Mouse (Mus musculus): Measurements from ENCODE around the gene Adgrd1.

Gene Adgrd1

GRCm38 (mm10) chr5:129208279-129208678, 111.7 kb downstream of the Adgrd1 start:
- no peak for DNase-seq (ENCODE audit: low spot score)

GRCm38 (mm10) chr5:129208845-129209244, 112.3 kb downstream of the Adgrd1 start:
- DNase-seq (ENCODE audit: low spot score) = no peak

GRCm38 (mm10) chr5:129211385-129212031, 115.0 kb downstream of the Adgrd1 start:
- no peak for DNase-seq (ENCODE audit: low spot score)

- DNase-seq (ENCODE audit: low spot score) = no peak
Measured at GRCm38 (mm10) chr5:129214023-129214422, 117.5 kb downstream of the Adgrd1 start.

GRCm38 (mm10) chr5:129216001-129216400, 119.5 kb downstream of the Adgrd1 start:
- no peak for DNase-seq (ENCODE audit: low spot score)

GRCm38 (mm10) chr5:129217481-129218221, 121.1 kb downstream of the Adgrd1 start:
- no peak for DNase-seq (ENCODE audit: low spot score)

GRCm38 (mm10) chr5:129218222-129218505, 121.6 kb downstream of the Adgrd1 start:
- no peak for DNase-seq (ENCODE audit: low spot score)

- DNase-seq (ENCODE audit: low spot score) = no peak
Measured at GRCm38 (mm10) chr5:129218537-129218981, 122.0 kb downstream of the Adgrd1 start.

GRCm38 (mm10) chr5:129219178-129219760, 122.7 kb downstream of the Adgrd1 start:
- DNase-seq (ENCODE audit: low spot score) = no peak

GRCm38 (mm10) chr5:129225810-129226450, 129.4 kb downstream of the Adgrd1 start:
- no peak for DNase-seq (ENCODE audit: low spot score)

GRCm38 (mm10) chr5:129228171-129228570, 131.6 kb downstream of the Adgrd1 start:
- no peak for DNase-seq (ENCODE audit: low spot score)

- DNase-seq (ENCODE audit: low spot score) = no peak
Measured at GRCm38 (mm10) chr5:129233301-129233700, 136.8 kb downstream of the Adgrd1 start.

GRCm38 (mm10) chr5:129233881-129234432, 137.4 kb downstream of the Adgrd1 start:
- no peak for DNase-seq (ENCODE audit: low spot score)

- DNase-seq (ENCODE audit: low spot score) = no peak
Measured at GRCm38 (mm10) chr5:129236366-129236765, 139.8 kb downstream of the Adgrd1 start.

- DNase-seq (ENCODE audit: low spot score) = no peak
Measured at GRCm38 (mm10) chr5:129241865-129242264, 145.3 kb downstream of the Adgrd1 start.

GRCm38 (mm10) chr5:129242265-129242664, 145.7 kb downstream of the Adgrd1 start:
- no peak for DNase-seq (ENCODE audit: low spot score)

GRCm38 (mm10) chr5:129243120-129243519, 146.6 kb downstream of the Adgrd1 start:
- no peak for DNase-seq (ENCODE audit: low spot score)

- no peak for DNase-seq (ENCODE audit: low spot score)
Measured at GRCm38 (mm10) chr5:129244392-129244791, 147.8 kb downstream of the Adgrd1 start.

- DNase-seq (ENCODE audit: low spot score) = no peak
Measured at GRCm38 (mm10) chr5:129249080-129249479, 152.5 kb downstream of the Adgrd1 start.
